Mouse (Mus musculus): ENCODE results near the gene 3110082I17Rik. TPM values are rescaled to one million over a fixed set of nuclear protein-coding genes. Genes with fewer than 3 reads are reported as not detected.

The 3110082I17Rik gene
- polyA plus RNA-seq, 1 experiment from 2014 or later = 19.7 TPM

DNA sequence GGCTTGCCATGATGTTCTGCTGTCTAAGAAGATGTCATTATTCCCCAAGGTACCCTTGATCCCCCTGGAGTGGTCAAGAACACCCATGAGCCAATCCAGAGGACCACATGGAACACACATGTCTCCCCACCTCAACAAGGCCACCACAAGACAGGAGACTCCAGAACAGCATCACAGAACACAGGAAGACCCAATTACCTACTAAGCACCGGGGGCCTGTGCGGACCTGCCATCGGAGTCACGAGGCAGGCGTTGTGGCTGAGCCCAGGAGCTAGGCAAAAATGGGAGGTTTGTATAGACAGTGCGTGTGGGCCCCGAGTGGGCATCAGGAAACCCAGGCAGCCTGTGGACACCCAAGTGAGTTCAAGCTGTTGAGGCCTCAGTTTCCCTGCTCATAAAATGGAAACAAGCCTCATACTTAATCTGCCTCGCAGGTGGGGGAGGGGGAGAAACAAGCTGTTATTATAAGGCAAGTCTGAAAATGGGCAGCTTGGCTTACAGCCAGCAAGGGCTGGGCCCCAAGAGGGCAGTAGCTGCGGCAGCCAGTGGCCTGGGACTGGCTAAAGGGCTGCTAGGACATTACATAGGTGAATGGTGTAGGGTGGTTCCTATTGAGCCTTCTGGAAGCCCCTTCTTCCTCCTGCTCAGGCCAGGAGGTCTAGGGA, 136.9 kb downstream of the 3110082I17Rik start:
- 61% methylated on average over 9 of the region's 9 CpGs for WGBS
- DNase-seq (ENCODE audit: low spot score) (peak; percentile 66), ATAC-seq (ENCODE audit: low FRiP score, low TSS enrichment) (peak; percentile 26; the same call in 1 of the 2 replicates)
- peak overlapping the region; percentile 77; the same call in 1 of the 2 replicates for H3K27ac ChIP-seq (replicated peaks)
- no peak for TF ChIP-seq EP300 (optimal IDR thresholded peaks at IDR 0.05)
- TF ChIP-seq CTCF (IDR thresholded peaks at IDR 0.05; ENCODE audit: low read depth) = peak; percentile 22
- no peaks in the 10 kb centered on the region for H3K9me3 ChIP-seq (ENCODE audit: control insufficient read depth, low read length)
- H3K27me3 ChIP-seq (ENCODE audit: control insufficient read depth, insufficient read depth, low read length) = no peaks in the 10 kb centered on the region
- 0 out of 2 replicates have a peak, but pooled peaks cover 2% of the 10 kb centered on the region for H3K4me1 ChIP-seq (replicated peaks; ENCODE audit: control insufficient read depth, insufficient read depth)
- H3K9ac ChIP-seq (ENCODE audit: low read length) = 0 out of 2 replicates have a peak overlapping the region, but pooled peaks have one; percentile 13
- peak overlapping the region; percentile 90 for H3K4me2 ChIP-seq (replicated peaks; ENCODE audit: low read depth)
- H3K36me3 ChIP-seq (ENCODE audit: control insufficient read depth, insufficient read depth, low read length) = no peaks in the 10 kb centered on the region
- H3K4me3 ChIP-seq (ENCODE audit: low read depth, low read length) = peak overlapping the region; percentile 56; the same call in 1 of the 2 replicates

DNA sequence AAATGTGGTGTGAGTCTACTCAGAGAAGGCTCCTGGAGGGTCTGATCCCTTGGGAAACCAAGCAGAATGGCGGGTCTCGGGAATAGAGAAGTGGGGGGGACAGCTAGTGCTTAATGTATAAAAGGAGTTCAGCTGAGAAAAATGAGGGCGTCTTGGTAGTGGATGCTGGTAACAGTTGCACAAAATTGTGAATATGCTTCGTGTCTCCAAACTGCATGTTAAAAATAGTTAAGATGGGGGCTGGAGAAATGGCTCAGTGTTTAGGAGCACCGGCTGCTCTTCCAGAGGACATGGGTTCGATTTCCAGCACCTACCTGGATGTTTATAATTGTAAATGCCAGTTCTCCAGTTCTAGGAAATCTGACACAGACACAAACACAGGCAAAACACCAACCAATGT, 139.0 kb downstream of the 3110082I17Rik start:
- no peak for TF ChIP-seq CTCF (IDR thresholded peaks at IDR 0.05; ENCODE audit: low read depth)
- no peak for TF ChIP-seq EP300 (optimal IDR thresholded peaks at IDR 0.05)
- no peaks in the 10 kb centered on the region for H3K9me3 ChIP-seq (ENCODE audit: control insufficient read depth, low read length)
- peaks cover 7% of the 10 kb centered on the region; the same call in 1 of the 2 replicates for H3K4me1 ChIP-seq (replicated peaks; ENCODE audit: control insufficient read depth, insufficient read depth)
- H3K36me3 ChIP-seq (ENCODE audit: control insufficient read depth, insufficient read depth, low read length) = no peaks in the 10 kb centered on the region
- H3K4me2 ChIP-seq (replicated peaks; ENCODE audit: low read depth) = no peak overlapping the region
- no peak overlapping the region for H3K27ac ChIP-seq (replicated peaks)
- WGBS = 82% methylated on average over 6 of the region's 6 CpGs
- H3K9ac ChIP-seq (ENCODE audit: low read length) = no peak overlapping the region
- H3K4me3 ChIP-seq (ENCODE audit: low read depth, low read length) = no peak overlapping the region
- no peak for DNase-seq (ENCODE audit: low spot score)
- no peak for ATAC-seq (ENCODE audit: low FRiP score, low TSS enrichment)
- H3K27me3 ChIP-seq (ENCODE audit: control insufficient read depth, insufficient read depth, low read length) = no peaks in the 10 kb centered on the region

DNA sequence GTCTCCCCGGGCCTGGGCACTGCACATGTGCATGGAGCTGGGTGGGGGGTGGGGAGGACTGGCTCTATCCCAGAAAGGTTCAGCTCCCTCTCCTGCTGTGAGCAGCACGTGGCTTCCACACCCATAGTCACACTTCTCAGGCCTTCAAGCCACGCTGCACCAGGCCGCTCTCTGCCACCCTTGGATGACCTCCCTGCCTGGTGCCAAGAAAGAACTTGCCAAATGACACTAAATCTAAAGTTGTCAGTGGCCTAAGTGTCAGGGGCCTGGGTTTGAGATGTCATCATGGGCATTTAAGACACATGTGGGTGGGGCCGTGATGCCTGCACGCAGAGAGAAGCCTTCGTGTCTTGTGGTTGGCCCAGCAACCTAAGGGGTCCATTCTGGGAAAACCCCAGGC, 139.9 kb downstream of the 3110082I17Rik start:
- H3K4me3 ChIP-seq (ENCODE audit: low read depth, low read length) = no peak overlapping the region
- DNase-seq (ENCODE audit: low spot score) = no peak
- no peak for TF ChIP-seq CTCF (IDR thresholded peaks at IDR 0.05; ENCODE audit: low read depth)
- no peak for TF ChIP-seq EP300 (optimal IDR thresholded peaks at IDR 0.05)

DNA sequence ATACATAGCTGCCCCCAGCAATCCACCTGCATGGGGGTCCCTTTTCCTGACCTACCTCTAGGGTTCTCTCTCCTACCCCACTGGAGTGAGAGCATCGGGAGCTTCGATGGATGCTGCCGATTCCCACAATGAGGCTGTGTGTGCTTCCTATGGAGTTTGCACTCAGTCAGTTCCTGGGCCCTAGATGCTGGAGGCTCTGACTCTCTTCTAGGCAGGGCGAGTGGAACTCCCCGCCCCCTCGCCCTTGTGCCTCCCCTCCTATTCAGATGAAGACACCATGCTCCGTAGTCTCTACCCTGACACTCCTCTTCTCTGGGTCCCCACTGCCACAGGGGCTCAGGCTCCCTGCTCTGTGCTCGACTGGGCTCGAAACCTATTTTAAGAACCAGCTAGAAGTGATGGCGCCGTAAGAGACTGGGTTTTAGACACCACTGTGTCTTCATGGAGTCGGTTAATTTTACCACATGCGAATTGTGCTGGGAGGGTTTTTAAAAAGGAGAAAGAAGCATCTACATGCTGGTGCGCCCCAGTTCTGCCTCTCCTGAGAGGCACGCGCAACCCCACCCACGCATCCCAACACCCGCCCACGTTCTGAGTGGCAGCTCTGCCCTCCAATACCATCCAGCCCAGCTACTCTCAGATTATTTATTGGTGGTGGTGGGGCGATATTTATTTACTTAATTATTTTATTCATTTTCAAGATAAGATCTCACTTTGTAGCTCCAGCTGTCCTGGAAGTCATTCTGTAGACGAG, 142.4 kb downstream of the 3110082I17Rik start:
- TF ChIP-seq CTCF (IDR thresholded peaks at IDR 0.05; ENCODE audit: low read depth) (no peak), EP300 (optimal IDR thresholded peaks at IDR 0.05) (no peak)

More for the DNA sequence above, 139.9 kb downstream of the 3110082I17Rik start:
- Histone ChIP-seq H3K9ac (ENCODE audit: low read length) (no peak overlapping the region), H3K27me3 (ENCODE audit: control insufficient read depth, insufficient read depth, low read length) (no peaks in the 10 kb centered on the region), H3K36me3 (ENCODE audit: control insufficient read depth, insufficient read depth, low read length) (no peaks in the 10 kb centered on the region), H3K4me1 (replicated peaks; ENCODE audit: control insufficient read depth, insufficient read depth) (peaks cover 5% of the 10 kb centered on the region; the same call in 1 of the 2 replicates), H3K27ac (replicated peaks) (no peak overlapping the region), H3K4me2 (replicated peaks; ENCODE audit: low read depth) (no peak overlapping the region), H3K9me3 (ENCODE audit: control insufficient read depth, low read length) (no peaks in the 10 kb centered on the region)
- WGBS = 71% methylated on average over 7 of the region's 7 CpGs
- ATAC-seq (ENCODE audit: low FRiP score, low TSS enrichment) = no peak

DNA sequence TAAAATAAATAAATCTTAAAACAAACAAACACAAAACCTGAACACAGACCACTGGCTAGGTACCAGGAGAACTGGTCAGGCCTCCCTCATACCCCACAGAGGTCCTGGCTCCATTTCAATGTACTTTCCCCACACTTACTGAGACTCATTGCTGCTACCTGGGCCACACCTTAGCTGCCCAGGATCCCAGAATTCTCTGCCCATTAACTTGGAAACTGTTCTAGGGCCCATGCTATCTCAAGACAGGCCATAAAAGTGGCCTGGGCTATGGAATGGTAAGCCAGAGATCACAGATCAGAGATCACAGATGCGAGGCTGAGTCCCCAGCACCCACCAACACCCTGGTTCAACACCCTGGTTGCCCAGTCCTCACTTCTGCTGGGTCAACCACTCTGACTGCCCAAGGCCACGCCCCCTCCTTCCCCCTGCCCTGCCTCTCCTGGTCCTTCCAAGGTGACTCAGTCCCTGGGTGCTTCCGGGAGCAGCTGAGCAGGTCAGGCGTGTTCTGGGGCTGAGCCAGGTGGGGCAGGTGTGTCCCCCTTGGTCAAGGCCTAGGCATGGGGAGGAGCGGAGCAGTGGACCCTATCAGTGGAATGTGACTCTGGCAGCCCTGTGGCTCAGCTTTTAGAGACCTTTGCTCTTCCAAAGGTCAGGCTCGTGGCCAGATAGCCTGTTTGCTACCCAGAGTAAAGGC, 143.2 kb downstream of the 3110082I17Rik start:
- 57% methylated on average over 6 of the region's 6 CpGs for WGBS
- peak; percentile 93 for DNase-seq (ENCODE audit: low spot score)
- peaks cover 5% of the 10 kb centered on the region; the same call in 1 of the 2 replicates for H3K4me1 ChIP-seq (replicated peaks; ENCODE audit: control insufficient read depth, insufficient read depth)
- H3K9me3 ChIP-seq (ENCODE audit: control insufficient read depth, low read length) = no peaks in the 10 kb centered on the region
- H3K36me3 ChIP-seq (ENCODE audit: control insufficient read depth, insufficient read depth, low read length) = no peaks in the 10 kb centered on the region
- peak overlapping the region; percentile 84 for H3K27ac ChIP-seq (replicated peaks)
- H3K9ac ChIP-seq (ENCODE audit: low read length) = peak overlapping the region; percentile 38; the same call in 1 of the 2 replicates
- ATAC-seq (ENCODE audit: low FRiP score, low TSS enrichment) = peak; percentile 94
- no peak overlapping the region for H3K4me2 ChIP-seq (replicated peaks; ENCODE audit: low read depth)
- H3K27me3 ChIP-seq (ENCODE audit: control insufficient read depth, insufficient read depth, low read length) = no peaks in the 10 kb centered on the region
- TF ChIP-seq CTCF (IDR thresholded peaks at IDR 0.05; ENCODE audit: low read depth) (no peak), EP300 (optimal IDR thresholded peaks at IDR 0.05) (no peak)
- no peak overlapping the region for H3K4me3 ChIP-seq (ENCODE audit: low read depth, low read length)

More for the DNA sequence above, 142.4 kb downstream of the 3110082I17Rik start:
- Histone ChIP-seq H3K36me3 (ENCODE audit: control insufficient read depth, insufficient read depth, low read length) (no peaks in the 10 kb centered on the region), H3K27me3 (ENCODE audit: control insufficient read depth, insufficient read depth, low read length) (no peaks in the 10 kb centered on the region), H3K4me1 (replicated peaks; ENCODE audit: control insufficient read depth, insufficient read depth) (peaks cover 5% of the 10 kb centered on the region; the same call in 1 of the 2 replicates), H3K9ac (ENCODE audit: low read length) (peak overlapping the region; percentile 38; the same call in 1 of the 2 replicates), H3K4me3 (ENCODE audit: low read depth, low read length) (no peak overlapping the region), H3K27ac (replicated peaks) (peak overlapping the region; percentile 84), H3K4me2 (replicated peaks; ENCODE audit: low read depth) (no peak overlapping the region), H3K9me3 (ENCODE audit: control insufficient read depth, low read length) (no peaks in the 10 kb centered on the region)
- 65% methylated on average over 21 of the region's 21 CpGs for WGBS
- DNase-seq (ENCODE audit: low spot score) (no peak), ATAC-seq (ENCODE audit: low FRiP score, low TSS enrichment) (peak; percentile 16; the same call in 1 of the 2 replicates)

All from stomach, postnatal 0 days (tissue).